Mouse (Mus musculus) heart, adult 2 months (tissue): ENCODE measurements at regions not wholly inside any gene's neighbourhood (a gene's known extent, or its start where the extent isn't known, plus 50 kb on each side); places are given as distances from the start of the nearest gene placed in this dataset.

ENCODE experiments used
- CTCF ChIP-seq: fragments of 200-600 bp; IDR thresholded peaks from 2 replicates; pipeline ENCODE4 v1.8.1; 2022; ENCODE audit warnings: antibody characterized with exemption, mild to moderate bottlenecking, moderate library complexity
- EP300 ChIP-seq: fragments of 200-500 bp; IDR thresholded peaks from 2 replicates; pipeline ENCODE4 v1.6.1; 2011; ENCODE audit warnings: low read depth, low read length, control low read depth; ENCODE audit not compliant: insufficient read depth
- POLR2A ChIP-seq: fragments of 200-500 bp; IDR thresholded peaks from 2 replicates; pipeline ENCODE4 v1.6.1; 2011; ENCODE audit warnings: mild to moderate bottlenecking, low read depth, low read length, control low read depth; ENCODE audit not compliant: insufficient read depth

GRCm38 (mm10) chr1:105094500-105094899 is 262.0 kb downstream of the Rnf152 start:
- TF ChIP-seq CTCF (no peak), EP300 (no peak), POLR2A (no peak)
